Mouse (Mus musculus): ENCODE results near the gene Clcnka.

DNA sequence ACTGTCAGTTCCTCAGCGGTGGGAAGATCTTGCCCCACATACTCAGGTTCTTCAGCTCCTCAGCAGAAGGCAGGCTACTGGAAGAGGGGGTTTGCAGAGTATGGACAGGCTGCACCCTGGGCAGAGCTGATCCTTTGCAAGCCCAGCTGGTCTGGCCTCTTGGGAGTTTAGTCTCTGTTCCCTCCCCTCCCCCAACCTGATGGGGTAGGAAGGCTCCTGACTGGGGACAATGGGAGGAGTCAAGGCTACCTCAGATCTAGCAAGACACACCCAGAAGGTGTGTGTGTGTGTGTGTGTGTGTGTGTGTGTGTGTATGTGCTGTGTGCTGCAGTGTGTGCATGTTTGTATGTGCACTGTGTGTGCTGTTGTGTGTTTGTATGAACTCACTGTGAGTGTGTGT is 59.7 kb downstream of the Clcnka start:
- TF ChIP-seq CTCF (conservative IDR thresholded peaks at IDR 0.05; ENCODE audit: insufficient read depth, insufficient read length, low read depth, low read length) (no peak), POLR2A (IDR thresholded peaks at IDR 0.05; ENCODE audit: low read depth, low read length) (no peak)
